Mouse (Mus musculus) telencephalon, adult 2 months (tissue): Measurements from ENCODE around the gene Olfml2b.

ENCODE experiments used
- DNase-seq: peaks from one replicate; pipeline ENCODE4 v3.0.0-alpha.2; 2011; ENCODE audit warnings: low read depth, low spot score

Olfml2b gene

DNA sequence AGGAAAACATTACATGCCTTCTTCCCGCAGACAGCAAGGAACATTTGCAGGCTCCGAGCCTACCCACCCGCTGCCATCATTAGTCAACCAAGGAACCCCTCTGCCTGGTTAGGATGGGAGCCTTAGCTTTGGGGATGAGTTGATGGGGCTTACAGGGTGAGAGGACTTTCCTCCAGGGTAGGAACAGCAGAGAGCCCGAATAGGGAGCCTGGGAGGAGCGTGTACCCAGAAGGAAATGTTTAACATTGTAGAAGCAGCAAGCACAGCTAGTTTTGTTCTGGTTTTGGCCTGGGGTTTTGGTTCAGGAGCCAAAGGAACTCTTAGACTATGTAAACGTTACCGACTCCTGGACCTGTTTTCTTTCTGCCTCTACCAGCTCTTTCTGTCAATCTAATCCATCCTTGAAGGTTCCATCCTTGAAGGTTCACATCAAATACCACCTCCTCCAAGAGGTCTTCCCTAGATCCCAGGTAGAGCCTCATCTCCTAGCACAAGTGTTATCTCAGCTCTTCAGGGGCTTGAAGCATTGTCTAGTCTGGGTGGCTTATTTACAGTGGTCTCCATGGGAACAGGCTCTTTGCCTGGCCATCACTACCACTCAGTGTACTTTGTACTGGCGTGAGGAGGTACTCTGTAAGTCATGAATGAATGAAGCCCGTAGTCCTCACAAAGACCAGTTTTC, 2.4 kb downstream of the Olfml2b start:
- no peak for DNase-seq

DNA sequence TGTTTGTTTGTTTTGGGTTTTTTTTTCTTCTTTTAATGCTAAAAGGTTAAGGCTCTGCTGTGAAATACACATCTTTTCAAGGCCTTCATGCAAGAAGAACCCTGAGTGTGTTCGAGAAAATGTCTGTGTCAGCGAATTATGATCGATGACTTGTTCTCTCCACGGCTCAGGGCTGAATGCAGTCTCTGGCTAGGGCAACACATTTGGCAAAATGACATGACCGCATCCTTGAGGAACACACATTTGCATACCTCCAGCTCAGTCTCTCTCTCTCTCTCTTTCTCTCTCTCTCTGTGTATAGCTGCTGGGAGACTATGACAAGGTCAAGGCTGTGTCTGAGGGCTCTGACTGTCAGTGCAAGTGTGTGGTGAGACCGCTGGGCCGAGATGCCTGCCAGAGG, 3.0 kb downstream of the Olfml2b start:
- no peak for DNase-seq

DNA sequence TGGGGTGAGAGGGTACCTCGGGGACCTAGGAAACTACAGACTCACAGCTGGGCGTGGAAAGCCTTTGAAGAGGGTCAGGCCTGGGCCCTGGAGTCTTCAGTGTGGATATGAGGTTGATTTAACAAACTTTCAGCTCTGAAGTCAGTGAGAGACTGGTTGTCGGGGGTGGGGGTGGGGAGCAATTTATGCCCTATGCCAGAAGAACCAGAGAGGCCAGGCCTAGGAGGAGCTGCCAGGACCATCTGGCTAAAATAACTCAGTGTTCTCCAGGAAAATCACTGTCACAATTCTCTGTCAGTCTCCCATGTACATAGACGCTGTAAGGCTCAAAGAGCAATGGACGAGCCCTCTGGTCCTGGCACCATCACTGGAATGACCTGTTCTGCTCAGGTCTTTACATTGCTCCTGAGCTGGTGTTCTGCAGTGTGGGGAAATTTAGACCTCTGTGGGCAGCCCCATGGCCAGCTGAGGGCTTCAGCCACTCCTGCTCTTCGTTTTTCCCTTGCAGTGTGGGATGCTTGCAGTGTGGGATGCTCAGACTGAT, 3.7 kb downstream of the Olfml2b start:
- DNase-seq, result no peak

DNA sequence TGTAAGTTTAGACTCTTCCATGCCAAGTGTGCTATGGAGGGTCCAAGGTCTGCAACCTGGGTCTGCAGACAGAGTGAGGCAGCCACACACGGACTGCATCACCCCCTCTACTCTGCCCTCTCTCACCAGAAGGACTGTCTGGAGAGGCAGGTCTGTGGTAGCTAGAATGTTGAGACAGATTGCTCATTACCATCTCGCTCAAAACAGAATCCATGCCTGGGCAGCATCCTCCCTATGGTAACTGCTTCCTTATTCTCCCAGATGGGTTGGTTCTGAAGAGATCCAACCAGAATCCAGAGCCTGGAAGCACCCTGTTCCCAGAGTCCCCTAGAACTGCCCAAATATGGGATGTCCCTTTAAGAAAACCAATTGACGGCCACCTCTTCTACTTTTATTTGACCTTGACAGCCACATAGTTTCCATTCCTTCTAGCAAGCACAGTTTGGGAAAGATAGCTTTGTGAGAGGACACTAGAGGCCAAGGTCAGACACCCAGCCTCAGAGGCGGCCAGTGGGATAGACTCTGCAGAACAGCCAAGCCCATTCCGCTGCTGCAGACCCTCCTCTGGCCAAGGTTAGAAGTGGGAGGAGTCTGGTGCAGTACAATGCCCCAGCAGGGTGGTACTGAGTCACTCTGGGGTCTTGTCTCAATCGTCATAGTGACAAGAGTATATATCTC, 6.9 kb downstream of the Olfml2b start:
- DNase-seq, result no peak

DNA sequence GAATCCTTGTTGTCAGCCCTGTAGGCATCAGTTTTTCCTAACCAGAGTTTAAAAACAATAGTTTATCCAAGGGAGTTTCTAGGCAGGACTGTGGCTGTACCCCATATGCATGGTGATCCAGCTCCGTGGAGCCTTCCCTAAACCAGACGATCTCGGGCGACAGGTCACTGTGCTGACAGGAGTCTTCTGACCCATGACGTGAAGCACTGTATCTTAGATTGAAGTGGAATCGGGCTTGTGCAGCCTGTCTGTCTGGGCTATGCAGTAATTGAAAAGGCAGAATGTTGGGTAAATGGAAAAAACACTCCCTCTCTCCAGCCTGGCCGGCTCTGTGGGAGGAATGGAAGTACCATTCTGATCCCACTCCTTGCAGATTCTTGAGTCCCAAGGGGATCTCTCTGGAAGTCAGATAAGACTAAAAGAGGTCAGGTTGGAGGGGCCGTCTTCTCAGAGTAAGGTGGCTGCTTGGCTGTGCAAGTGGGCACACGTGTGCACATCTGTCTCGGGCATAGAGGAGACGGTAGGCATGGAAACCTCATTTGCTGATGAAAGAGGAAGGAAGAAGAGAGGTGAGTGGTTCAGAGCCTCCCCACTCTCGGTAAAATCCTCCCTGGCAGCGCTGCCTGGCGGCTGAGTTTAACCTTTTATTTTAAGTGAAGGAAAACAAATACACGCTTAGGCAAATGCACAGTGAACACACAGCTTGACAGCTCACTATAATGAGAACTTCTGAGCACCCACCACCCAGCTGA, 7.8 kb downstream of the Olfml2b start:
- DNase-seq, result no peak

DNA sequence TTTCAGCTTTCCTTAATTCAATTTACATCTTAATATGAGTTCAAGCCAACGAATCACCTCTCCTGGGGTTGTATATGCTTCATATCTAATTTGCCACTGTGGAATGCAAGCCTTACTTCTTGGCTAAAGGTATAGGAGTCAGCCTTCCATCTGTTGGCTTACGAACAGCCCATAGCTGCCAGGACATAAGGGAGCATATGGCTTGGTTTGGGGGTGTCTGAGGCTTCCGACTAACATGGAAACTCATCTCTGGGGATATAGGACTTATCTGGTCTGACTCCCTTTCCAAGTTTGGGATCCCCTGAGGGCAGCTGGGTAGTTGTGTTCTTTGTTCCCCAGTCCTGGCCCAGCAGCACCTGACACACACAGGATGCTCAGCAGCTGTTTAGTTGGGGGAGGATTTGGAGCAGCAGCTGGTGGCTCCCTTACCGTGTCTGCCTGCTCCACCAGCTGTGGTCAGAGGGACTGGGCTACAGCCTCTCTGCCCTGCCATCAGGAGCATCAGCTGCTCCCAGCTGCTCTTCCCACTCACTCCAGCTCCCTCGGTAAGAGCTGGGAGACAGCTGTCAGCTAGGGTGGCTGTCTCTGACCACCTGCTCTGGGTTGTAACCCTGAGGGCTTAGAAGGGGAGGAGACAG, 11.1 kb downstream of the Olfml2b start:
- DNase-seq, result no peak

DNA sequence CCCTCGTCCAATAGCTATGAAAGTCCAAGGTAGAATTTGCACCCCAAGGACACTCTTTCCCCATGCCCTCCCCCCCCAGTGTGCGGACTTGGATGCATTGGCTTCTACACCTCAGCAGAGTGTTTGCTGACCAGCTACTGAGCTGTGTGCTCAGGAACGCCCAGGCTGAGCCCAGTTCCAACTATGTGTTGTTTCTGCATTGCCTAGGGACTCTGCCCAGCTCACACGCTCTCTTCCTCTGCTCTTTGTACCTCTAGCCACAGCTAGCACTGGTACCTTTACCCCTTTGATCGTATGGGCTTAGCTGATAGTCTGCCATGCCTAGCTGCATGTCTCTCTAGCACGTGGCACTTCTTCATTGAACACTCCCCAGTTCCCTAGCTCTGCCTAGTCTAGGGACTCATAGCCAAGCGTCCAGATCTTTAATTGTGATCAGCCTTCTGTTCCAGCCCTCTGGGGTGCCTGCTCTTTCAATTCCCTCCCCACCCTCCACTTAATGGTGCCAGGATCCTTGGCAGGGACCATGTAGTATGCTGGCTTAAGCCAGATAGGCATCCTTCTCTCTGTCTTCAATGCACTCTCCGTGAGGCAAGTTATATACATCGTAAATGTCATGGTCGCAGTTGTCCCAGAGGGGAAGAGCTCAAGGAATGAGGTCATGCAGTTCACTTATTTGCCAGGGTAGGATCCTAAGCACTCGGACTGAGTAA, 12.3 kb downstream of the Olfml2b start:
- DNase-seq, result no peak

DNA sequence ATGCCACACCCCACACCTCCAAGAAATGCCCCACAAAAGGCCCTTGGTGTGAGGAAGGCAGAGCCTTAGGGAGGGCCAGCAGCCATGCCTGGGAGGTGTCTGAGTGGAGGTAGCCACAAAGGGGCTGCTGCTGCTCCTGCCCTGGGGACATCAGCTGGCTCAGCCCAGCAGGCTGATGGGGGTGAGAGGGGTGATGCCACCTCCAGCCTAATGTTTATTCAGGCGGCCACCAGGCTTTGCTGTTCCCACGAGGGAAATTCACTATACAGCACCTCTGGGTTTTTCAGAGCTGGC, 12.8 kb downstream of the Olfml2b start:
- DNase-seq, result no peak

DNA sequence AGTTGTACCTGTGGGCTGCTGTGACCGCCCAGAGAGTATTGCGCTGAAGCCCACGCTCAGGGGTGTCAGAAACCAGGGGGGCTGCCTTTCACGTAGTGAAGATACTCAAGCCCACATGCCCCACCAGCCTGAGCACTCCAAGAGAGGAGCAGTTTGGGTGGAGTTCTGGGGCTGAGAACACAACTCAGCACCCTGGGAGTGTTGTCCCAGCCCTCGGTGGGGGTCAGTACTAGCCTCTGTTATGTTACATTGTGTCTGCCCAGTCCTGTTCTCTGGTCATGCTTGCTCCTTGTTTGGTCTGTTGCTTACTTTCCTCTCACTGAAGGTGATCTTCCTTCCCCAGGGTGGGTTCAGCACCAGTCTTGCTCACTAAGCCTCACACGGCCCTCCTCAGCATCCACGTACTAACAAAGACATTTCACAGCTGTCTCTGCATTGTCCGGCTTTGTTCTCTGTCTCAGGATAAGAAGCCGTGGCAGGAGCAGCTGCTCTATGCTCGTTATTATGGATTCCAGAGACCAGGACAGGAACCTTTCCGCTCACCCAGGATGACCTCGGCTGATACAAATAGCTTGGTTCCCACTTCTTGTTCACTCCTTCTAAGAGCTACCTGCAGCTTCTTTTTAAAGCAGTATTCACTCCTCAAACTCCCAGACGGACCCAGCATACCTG, 13.4 kb downstream of the Olfml2b start:
- no peak for DNase-seq

DNA sequence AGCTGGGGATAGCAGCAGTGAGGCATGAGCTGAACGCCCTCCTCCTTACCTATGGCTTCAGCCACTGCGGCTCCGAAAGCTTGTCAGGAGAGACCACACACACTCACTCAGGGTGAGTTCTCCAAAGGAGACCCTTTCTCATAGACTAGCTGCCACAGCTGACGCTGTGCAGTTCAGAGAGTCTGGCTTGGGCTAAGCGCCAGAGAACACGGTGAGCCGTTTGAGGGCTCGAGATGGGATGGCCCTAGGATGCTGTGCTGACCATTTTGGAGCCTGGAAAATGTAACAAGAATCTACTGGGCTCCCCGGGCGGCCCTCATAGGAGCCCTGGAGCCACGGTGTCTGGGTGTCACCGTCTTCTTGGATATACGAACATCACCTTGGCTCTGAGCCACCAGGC, 14.9 kb downstream of the Olfml2b start:
- DNase-seq, result no peak

DNA sequence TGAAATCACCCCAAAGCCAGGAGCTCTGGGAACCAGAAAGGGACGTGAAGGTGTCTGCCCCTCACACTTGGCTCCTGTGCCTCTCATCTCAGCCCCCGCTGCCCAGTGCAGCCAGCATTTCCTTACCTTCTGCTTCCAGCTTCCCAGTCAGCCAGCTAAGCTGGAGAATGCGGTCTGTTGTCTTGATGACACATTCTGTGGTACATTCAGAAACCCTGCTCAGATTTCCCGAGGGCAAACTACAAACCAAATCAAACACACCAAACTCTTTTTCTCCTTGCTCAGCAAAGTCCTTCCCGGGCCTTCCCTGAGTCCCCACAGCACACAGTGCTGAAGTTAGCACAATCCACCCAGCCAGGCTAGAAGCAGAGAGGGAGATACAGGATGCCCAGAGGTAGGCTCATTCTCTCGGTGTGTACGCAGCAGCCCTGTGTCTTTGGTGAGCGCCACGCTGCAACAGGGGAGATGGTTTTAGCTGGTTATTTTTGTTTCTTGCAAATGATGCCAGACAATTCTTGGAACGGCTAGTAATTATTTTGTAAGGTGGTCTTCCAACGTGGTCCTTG, 20.4 kb downstream of the Olfml2b start:
- DNase-seq, result no peak

DNA sequence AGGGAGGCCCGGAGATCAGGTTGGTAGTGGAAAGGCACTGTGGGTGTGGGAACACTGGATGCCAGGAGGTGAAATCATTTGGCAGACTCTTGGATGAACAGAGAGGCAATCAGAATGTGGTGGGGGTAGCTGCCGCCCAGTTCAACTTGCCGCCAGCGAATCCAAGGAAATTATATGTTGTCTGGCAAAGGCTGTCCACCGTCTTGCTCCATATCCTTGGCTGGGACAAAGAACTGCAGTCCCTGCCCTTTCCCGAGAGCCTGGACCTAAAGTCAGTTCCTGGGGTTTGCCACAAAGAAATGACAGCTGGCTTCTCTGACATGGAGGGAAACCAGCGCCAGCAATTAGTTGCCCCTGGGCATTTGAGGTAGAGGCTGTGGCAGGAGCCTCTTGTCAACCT, 20.9 kb downstream of the Olfml2b start:
- DNase-seq, result no peak

DNA sequence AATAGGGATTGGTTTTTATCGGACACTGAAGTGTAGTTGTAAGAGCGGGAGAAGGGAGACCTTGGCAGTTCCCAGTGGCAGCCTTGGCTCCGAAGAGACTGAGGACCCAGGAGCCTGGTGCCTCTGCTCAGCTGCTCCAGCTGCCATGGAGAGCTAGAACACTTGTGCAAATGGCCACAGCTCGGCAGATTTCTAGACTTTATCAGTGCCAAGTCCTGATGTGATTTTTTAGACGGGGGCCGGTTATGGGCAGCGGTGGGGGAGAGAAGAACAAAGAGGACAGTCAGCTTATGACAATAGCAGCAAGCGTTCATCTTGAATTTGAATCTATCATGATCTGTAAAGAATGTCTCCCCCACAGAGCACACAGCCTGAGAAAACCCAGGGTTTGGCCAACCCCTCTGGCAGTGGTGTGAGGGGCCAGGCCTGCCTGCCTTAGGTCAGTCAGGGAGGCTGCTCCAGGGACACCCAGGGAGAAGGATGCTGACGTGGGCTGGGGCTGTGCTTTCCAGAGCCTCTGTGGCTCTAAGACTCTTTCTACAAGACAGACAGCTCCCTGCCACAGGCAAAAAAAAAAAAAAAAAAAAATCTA, 29.9 kb downstream of the Olfml2b start:
- DNase-seq, result no peak

DNA sequence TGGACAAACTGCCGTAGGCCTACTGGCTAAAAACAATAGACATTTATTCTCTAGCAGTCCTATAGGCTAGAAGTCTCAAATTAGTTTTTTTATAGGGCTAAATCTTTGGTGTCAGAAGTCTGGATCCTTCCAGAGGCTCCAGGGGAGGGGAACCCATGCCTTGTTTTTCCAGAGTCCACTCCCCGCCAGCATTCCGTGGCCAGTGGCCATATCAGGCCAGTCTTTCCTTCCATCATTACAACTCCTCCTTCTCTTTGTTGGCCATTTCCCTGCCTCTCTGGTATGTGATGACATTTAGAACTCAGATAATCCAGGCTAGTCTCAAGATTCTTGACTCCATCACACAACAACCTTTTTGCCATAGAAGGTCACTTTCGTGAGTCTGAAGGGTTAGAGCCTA, 33.3 kb downstream of the Olfml2b start:
- no peak for DNase-seq

DNA sequence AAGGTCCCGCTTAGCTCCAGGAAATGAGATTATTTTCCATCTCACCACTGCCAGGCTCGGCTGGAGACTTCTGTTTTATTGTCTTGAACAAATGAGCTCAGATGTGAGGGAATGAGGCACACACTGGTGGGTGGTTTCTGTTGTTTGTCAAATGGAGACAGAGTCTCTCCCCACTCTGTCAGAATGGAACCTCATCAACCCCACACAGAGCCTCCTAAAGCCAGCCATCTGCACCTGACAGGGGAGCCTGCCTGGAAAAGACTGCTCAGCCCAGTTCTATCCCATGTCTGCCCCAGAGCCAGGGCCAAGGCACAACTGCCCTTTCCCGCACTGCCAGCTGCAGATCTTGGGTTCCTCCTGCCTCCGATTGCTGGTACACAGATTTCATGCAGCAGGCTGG, 34.5 kb downstream of the Olfml2b start:
- no peak for DNase-seq

DNA sequence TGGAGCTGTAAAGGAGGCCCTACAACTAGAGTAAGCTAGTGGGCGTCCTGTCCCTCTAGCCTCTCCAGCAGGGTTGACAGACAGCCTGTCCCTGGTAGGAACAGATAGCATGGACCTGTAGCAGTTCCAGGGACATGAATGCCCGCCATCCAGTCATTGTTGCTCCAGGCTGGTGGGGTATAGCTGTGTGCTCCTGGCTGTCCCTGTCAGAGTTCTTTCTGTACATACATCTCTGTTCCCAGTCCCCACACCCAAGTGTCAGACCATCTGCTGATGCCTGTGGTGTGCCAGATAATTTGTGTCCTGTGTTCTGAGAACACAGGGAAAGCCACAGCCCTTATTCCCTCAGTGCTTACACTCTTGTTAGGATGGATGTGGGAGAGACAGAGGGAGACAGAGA, 35.3 kb downstream of the Olfml2b start:
- no peak for DNase-seq

DNA sequence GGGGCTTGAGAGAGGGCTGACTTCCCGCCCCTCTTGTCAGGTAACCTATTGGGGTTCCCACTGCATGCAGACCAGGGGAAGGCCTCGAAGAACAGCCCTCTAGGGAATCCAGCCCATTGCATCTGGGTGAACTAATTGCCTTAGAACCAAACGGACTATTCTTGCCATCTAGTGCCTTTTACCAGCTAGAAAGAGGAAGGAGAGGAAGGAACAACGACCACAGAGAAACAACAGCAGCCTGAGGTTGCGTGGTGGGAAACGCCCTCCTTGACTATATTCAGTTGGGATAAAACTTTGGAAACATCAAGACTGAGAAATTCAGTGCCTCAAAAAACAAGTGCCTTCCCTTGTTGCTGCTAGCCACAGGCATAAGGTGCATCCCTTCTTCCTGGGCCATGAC, 39.5 kb downstream of the Olfml2b start:
- DNase-seq, result no peak

DNA sequence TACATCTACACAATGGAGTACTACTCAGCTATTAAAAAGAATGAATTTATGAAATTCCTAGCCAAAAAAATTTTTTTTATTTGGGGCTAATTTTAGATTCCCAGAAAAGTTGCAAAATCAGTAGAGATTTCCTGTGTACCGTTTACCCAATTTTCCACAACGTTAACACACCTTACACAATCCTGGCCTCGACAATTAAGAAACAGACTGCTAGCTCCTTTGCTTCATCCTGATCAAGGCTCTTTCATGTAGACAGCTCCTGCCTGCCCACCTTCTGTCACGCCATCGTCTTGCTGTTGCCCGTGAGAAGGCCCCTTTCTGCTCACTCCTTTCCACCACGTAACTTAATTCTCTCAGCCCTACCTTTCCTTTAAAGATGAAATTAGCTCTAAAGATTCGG, 45.4 kb downstream of the Olfml2b start:
- no peak for DNase-seq

DNA sequence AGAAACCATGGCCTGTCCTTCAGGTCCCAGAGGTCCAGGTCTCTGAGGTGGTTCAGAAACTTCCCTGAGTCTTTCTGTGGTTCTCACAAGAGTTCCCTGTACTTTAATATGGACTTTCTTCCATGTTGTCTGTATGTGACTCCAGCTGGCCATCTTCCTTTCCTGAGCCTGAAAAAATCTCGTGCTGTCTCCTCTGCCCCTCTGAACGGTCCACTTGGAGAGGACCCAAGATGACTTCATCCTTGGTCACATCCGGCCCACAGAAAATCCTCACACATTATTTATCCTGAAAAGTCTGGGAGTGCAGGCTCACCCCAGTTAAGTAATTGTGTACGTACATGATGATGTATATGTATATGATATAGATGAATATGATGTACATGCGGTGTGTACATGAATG, 47.0 kb downstream of the Olfml2b start:
- no peak for DNase-seq

DNA sequence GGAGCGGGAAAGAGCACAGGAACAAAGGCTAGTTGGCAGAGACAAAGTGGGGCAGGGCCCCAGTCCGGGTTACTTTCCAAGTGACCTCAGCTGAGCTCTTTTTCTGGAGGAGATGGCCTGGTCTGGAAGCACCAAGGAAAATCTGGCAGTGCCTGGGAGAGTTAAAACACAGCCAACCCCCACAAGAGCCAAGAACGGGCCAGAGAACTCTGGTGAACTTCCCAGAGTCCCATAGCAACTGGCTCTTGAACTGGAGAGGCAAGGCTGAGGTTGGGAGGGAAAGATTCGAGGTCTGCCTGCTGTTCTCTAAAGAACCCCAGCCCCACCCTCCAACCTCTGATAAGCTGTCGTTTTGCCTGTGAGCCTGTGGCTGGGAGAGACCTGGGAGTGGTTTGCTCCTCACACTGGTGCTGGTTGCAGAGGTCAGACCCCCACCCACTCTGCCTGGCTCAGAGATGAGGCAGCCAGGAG, 50.5 kb downstream of the Olfml2b start:
- DNase-seq, result no peak
